Mouse (Mus musculus) yolk sac, embryonic 10.5 days (tissue): ENCODE measurements around the gene Igsf10.
A peak's percentile ranks its signal among the peaks of the same experiment; 100 is the strongest.
"Not testable (repeated sequence)": the region's sequence is repeated elsewhere in the genome, so short reads cannot be mapped to it uniquely, and the experiment has no call there.

Source experiments
- DNase-seq: peaks from one replicate; pipeline ENCODE4 v3.0.0-alpha.2; 2017; ENCODE audit warnings: low spot score

Gene Igsf10

GRCm38 (mm10) chr3:59344065-59344905, at the start of gene Igsf10:
Igsf10 (minus strand) TSS chr3:59344394.
- peak; percentile 65 for DNase-seq

- no peak for DNase-seq
Measured at GRCm38 (mm10) chr3:59385553-59385952, 41.4 kb upstream of the Igsf10 start.

- no peak for DNase-seq
Measured at GRCm38 (mm10) chr3:59385000-59385399, 40.8 kb upstream of the Igsf10 start.

GRCm38 (mm10) chr3:59384321-59384720, 40.1 kb upstream of the Igsf10 start:
- DNase-seq = no peak

- DNase-seq = not testable (repeated sequence)
Measured at GRCm38 (mm10) chr3:59378791-59379190, 34.6 kb upstream of the Igsf10 start.

GRCm38 (mm10) chr3:59361895-59362294, 17.7 kb upstream of the Igsf10 start:
- DNase-seq = no peak

- no peak for DNase-seq
Measured at GRCm38 (mm10) chr3:59360102-59360501, 15.9 kb upstream of the Igsf10 start.

GRCm38 (mm10) chr3:59354156-59354555, 10.0 kb upstream of the Igsf10 start:
- no peak for DNase-seq

GRCm38 (mm10) chr3:59351768-59352167, 7.6 kb upstream of the Igsf10 start:
- no peak for DNase-seq

- no peak for DNase-seq
Measured at GRCm38 (mm10) chr3:59343026-59343425, 1.2 kb downstream of the Igsf10 start.

GRCm38 (mm10) chr3:59341647-59342427, 2.4 kb downstream of the Igsf10 start:
- no peak for DNase-seq

GRCm38 (mm10) chr3:59328526-59328925, 15.7 kb downstream of the Igsf10 start:
- no peak for DNase-seq

GRCm38 (mm10) chr3:59321278-59321876, 22.8 kb downstream of the Igsf10 start:
- no peak for DNase-seq

GRCm38 (mm10) chr3:59316077-59316476, 28.1 kb downstream of the Igsf10 start:
- DNase-seq = no peak

- DNase-seq = no peak
Measured at GRCm38 (mm10) chr3:59312610-59313009, 31.6 kb downstream of the Igsf10 start.

GRCm38 (mm10) chr3:59305518-59305917, 38.7 kb downstream of the Igsf10 start:
- no peak for DNase-seq

GRCm38 (mm10) chr3:59304944-59305343, 39.2 kb downstream of the Igsf10 start:
- no peak for DNase-seq

GRCm38 (mm10) chr3:59297653-59298052, 46.5 kb downstream of the Igsf10 start:
- DNase-seq = no peak

GRCm38 (mm10) chr3:59296563-59297130, 47.5 kb downstream of the Igsf10 start:
- DNase-seq = no peak

- no peak for DNase-seq
Measured at GRCm38 (mm10) chr3:59295699-59296562, 48.3 kb downstream of the Igsf10 start.

GRCm38 (mm10) chr3:59293437-59294199, 50.6 kb downstream of the Igsf10 start:
- no peak for DNase-seq
